Mouse (Mus musculus) limb, embryonic 12.5 days (tissue): ENCODE data around the gene Oscp1. TPM values are rescaled to one million over a fixed set of nuclear protein-coding genes. Genes with fewer than 3 reads are reported as not detected.
A peak's percentile ranks its signal among the peaks of the same experiment; 100 is the strongest.

Experiments used
- ATAC-seq: fragments of 200-750 bp; cut with Nextera tagmentation; 2 replicates; pipeline ENCODE4 v1.8.0; 2017; ENCODE audit warnings: low read depth, moderate TSS enrichment; ENCODE audit not compliant: insufficient number of reproducible peaks, insufficient read depth, low FRiP score, low TSS enrichment
- H3K27ac ChIP-seq: fragments of 300-500 bp; sonication (generic); 2 replicates; pipeline ENCODE4 v1.5.1; 2016; ENCODE audit warnings: mild to moderate bottlenecking, moderate library complexity
- H3K27me3 ChIP-seq: fragments of 300-500 bp; sonication (generic); 2 replicates; pipeline ENCODE4 v1.6.1; 2016; ENCODE audit warnings: mild to moderate bottlenecking, moderate library complexity
- H3K36me3 ChIP-seq: fragments of 300-500 bp; sonication (generic); 2 replicates; pipeline ENCODE4 v1.6.1; 2016; ENCODE audit warnings: mild to moderate bottlenecking, moderate library complexity
- H3K4me1 ChIP-seq: fragments of 300-500 bp; sonication (generic); replicated peaks from 2 replicates; pipeline ENCODE4 v1.6.1; 2016
- H3K4me2 ChIP-seq: fragments of 300-500 bp; sonication (generic); 2 replicates; pipeline ENCODE4 v1.6.1; 2016; ENCODE audit warnings: mild to moderate bottlenecking, moderate library complexity
- H3K4me3 ChIP-seq: fragments of 300-500 bp; sonication (generic); replicated peaks from 2 replicates; pipeline ENCODE4 v1.5.1; 2016; ENCODE audit warnings: mild to moderate bottlenecking
- H3K9ac ChIP-seq: fragments of 300-500 bp; sonication (generic); replicated peaks from 2 replicates; pipeline ENCODE4 v1.6.1; 2016; ENCODE audit warnings: mild to moderate bottlenecking, moderate library complexity
- H3K9me3 ChIP-seq: fragments of 300-500 bp; sonication (generic); 2 replicates; pipeline ENCODE4 v1.6.1; 2016; ENCODE audit warnings: mild to moderate bottlenecking, moderate library complexity
- WGBS: fragments of 180-500 bp; shearing (Covaris S2); methylation state at CpG from one replicate; pipeline ENCODE4 v1.1.7; 2016; 5-methylcytosine and 5-hydroxymethylcytosine counted together
- polyA plus RNA-seq: library from polyadenylated mRNA; unstranded; fragments of >200 nt; fragmentation: Nextera tagmentation; extraction: Ambion mirVana; gene quantifications from 2 replicates; pipeline ENCODE4 v1.2.1, GENCODE M21; 2016

The Oscp1 gene
- polyA plus RNA-seq, 1 experiment from 2014 or later: 19.0 TPM

GRCm38 (mm10) chr4:126113243-126113642 lies 54.9 kb downstream of the Oscp1 start:
- 86% methylated on average over 4 of the region's 4 CpGs for WGBS
- H3K9ac ChIP-seq: no peak overlapping the region
- H3K4me3 ChIP-seq: no peak overlapping the region
- H3K36me3 ChIP-seq: peaks cover 8% of the 10 kb centered on the region; the same call in 1 of the 2 replicates
- H3K4me1 ChIP-seq: peaks cover 38% of the 10 kb centered on the region
- no peak for ATAC-seq
- no peaks in the 10 kb centered on the region for H3K9me3 ChIP-seq
- no peak overlapping the region for H3K27ac ChIP-seq
- no peak overlapping the region for H3K4me2 ChIP-seq
- H3K27me3 ChIP-seq: no peaks in the 10 kb centered on the region

- no peaks in the 10 kb centered on the region for H3K27me3 ChIP-seq
- H3K9ac ChIP-seq: no peak overlapping the region
- H3K36me3 ChIP-seq: peaks cover 14% of the 10 kb centered on the region; the same call in 1 of the 2 replicates
- no peaks in the 10 kb centered on the region for H3K9me3 ChIP-seq
- H3K27ac ChIP-seq: no peak overlapping the region
- no peak overlapping the region for H3K4me3 ChIP-seq
- ATAC-seq: no peak
- peaks cover 31% of the 10 kb centered on the region for H3K4me1 ChIP-seq
- H3K4me2 ChIP-seq: no peak overlapping the region
- WGBS: 13% methylated on average over 6 of the region's 6 CpGs
Observed at GRCm38 (mm10) chr4:126113943-126114342, 55.6 kb downstream of the Oscp1 start.

GRCm38 (mm10) chr4:126115411-126115810 lies 57.0 kb downstream of the Oscp1 start:
- Histone ChIP-seq H3K36me3 (peaks cover 17% of the 10 kb centered on the region; the same call in 1 of the 2 replicates), H3K4me3 (no peak overlapping the region), H3K4me2 (no peak overlapping the region), H3K27ac (no peak overlapping the region), H3K27me3 (no peaks in the 10 kb centered on the region), H3K9me3 (no peaks in the 10 kb centered on the region), H3K4me1 (peaks cover 22% of the 10 kb centered on the region), H3K9ac (no peak overlapping the region; the same call in 1 of the 2 replicates)
- no peak for ATAC-seq
- WGBS: 89% methylated on average over 9 of the region's 9 CpGs

GRCm38 (mm10) chr4:126115871-126116521 lies 57.6 kb downstream of the Oscp1 start:
- WGBS: 62% methylated on average over 6 of the region's 6 CpGs
- peak overlapping the region; percentile 45; the same call in 1 of the 2 replicates for H3K27ac ChIP-seq
- no peak for ATAC-seq
- no peak overlapping the region for H3K4me2 ChIP-seq
- H3K9ac ChIP-seq: no peak overlapping the region; the same call in 1 of the 2 replicates
- H3K36me3 ChIP-seq: peaks cover 23% of the 10 kb centered on the region; the same call in 1 of the 2 replicates
- H3K4me3 ChIP-seq: no peak overlapping the region
- no peaks in the 10 kb centered on the region for H3K27me3 ChIP-seq
- no peaks in the 10 kb centered on the region for H3K9me3 ChIP-seq
- H3K4me1 ChIP-seq: peaks cover 17% of the 10 kb centered on the region

GRCm38 (mm10) chr4:126117116-126117515 lies 58.8 kb downstream of the Oscp1 start:
- Histone ChIP-seq H3K4me1 (peaks cover 10% of the 10 kb centered on the region; the same call in 1 of the 2 replicates), H3K4me3 (no peak overlapping the region), H3K36me3 (peaks cover 31% of the 10 kb centered on the region; the same call in 1 of the 2 replicates), H3K27me3 (no peaks in the 10 kb centered on the region), H3K4me2 (no peak overlapping the region), H3K27ac (no peak overlapping the region), H3K9ac (no peak overlapping the region), H3K9me3 (no peaks in the 10 kb centered on the region)
- no peak for ATAC-seq
- 79% methylated on average over 8 of the region's 8 CpGs for WGBS

GRCm38 (mm10) chr4:126118651-126119050 lies 60.3 kb downstream of the Oscp1 start:
- Histone ChIP-seq H3K9ac (no peak overlapping the region), H3K9me3 (no peaks in the 10 kb centered on the region), H3K27ac (no peak overlapping the region), H3K4me3 (no peak overlapping the region), H3K36me3 (peaks cover 37% of the 10 kb centered on the region; the same call in 1 of the 2 replicates), H3K4me1 (peaks cover 10% of the 10 kb centered on the region; the same call in 1 of the 2 replicates), H3K4me2 (no peak overlapping the region), H3K27me3 (no peaks in the 10 kb centered on the region)
- no peak for ATAC-seq
- 93% methylated on average over 4 of the region's 4 CpGs for WGBS

GRCm38 (mm10) chr4:126119051-126119450 lies 60.7 kb downstream of the Oscp1 start:
- no peak overlapping the region for H3K4me2 ChIP-seq
- H3K36me3 ChIP-seq: peaks cover 41% of the 10 kb centered on the region; the same call in 1 of the 2 replicates
- no peak for ATAC-seq
- H3K9me3 ChIP-seq: no peaks in the 10 kb centered on the region
- 79% methylated on average over 1 of the region's 1 CpGs for WGBS
- H3K27me3 ChIP-seq: no peaks in the 10 kb centered on the region
- peaks cover 10% of the 10 kb centered on the region; the same call in 1 of the 2 replicates for H3K4me1 ChIP-seq
- no peak overlapping the region for H3K9ac ChIP-seq
- H3K4me3 ChIP-seq: no peak overlapping the region
- no peak overlapping the region for H3K27ac ChIP-seq

- Histone ChIP-seq H3K4me1 (peaks cover 10% of the 10 kb centered on the region; the same call in 1 of the 2 replicates), H3K36me3 (peaks cover 51% of the 10 kb centered on the region), H3K27ac (no peak overlapping the region), H3K9me3 (no peaks in the 10 kb centered on the region), H3K4me3 (no peak overlapping the region), H3K4me2 (no peak overlapping the region), H3K27me3 (no peaks in the 10 kb centered on the region), H3K9ac (no peak overlapping the region)
- 86% methylated on average over 5 of the region's 5 CpGs for WGBS
- ATAC-seq: no peak
Observed at GRCm38 (mm10) chr4:126120052-126120451, 61.7 kb downstream of the Oscp1 start.

- Histone ChIP-seq H3K27me3 (no peaks in the 10 kb centered on the region), H3K4me2 (no peak overlapping the region), H3K4me3 (no peak overlapping the region), H3K4me1 (peaks cover 7% of the 10 kb centered on the region; the same call in 1 of the 2 replicates), H3K9ac (no peak overlapping the region), H3K36me3 (peaks cover 56% of the 10 kb centered on the region), H3K9me3 (no peaks in the 10 kb centered on the region), H3K27ac (no peak overlapping the region)
- ATAC-seq: no peak
- 89% methylated on average over 2 of the region's 2 CpGs for WGBS
Observed at GRCm38 (mm10) chr4:126120506-126120905, 62.1 kb downstream of the Oscp1 start.

- peaks cover 74% of the 10 kb centered on the region for H3K36me3 ChIP-seq
- WGBS: 89% methylated on average over 10 of the region's 10 CpGs
Observed at GRCm38 (mm10) chr4:126123309-126124040, 65.1 kb downstream of the Oscp1 start.

GRCm38 (mm10) chr4:126130502-126130901 lies 72.1 kb downstream of the Oscp1 start:
- H3K27ac ChIP-seq: peak overlapping the region; percentile 67; the same call in 1 of the 2 replicates
- 54% methylated on average over 11 of the region's 11 CpGs for WGBS
- peaks cover 38% of the 10 kb centered on the region for H3K4me1 ChIP-seq
- H3K4me2 ChIP-seq: no peak overlapping the region
- no peak overlapping the region for H3K9ac ChIP-seq
- no peaks in the 10 kb centered on the region for H3K9me3 ChIP-seq
- H3K36me3 ChIP-seq: peaks cover 93% of the 10 kb centered on the region
- no peak overlapping the region for H3K4me3 ChIP-seq
- no peak for ATAC-seq
- no peaks in the 10 kb centered on the region for H3K27me3 ChIP-seq

More at GRCm38 (mm10) chr4:126123309-126124040, 65.1 kb downstream of the Oscp1 start:
- Histone ChIP-seq H3K27me3 (no peaks in the 10 kb centered on the region), H3K4me1 (no peaks in the 10 kb centered on the region), H3K9ac (no peak overlapping the region), H3K4me2 (no peak overlapping the region), H3K27ac (no peak overlapping the region), H3K4me3 (no peak overlapping the region), H3K9me3 (no peaks in the 10 kb centered on the region)
- ATAC-seq: no peak
